Mouse (Mus musculus): ENCODE data around the gene Gm20696.

DNA sequence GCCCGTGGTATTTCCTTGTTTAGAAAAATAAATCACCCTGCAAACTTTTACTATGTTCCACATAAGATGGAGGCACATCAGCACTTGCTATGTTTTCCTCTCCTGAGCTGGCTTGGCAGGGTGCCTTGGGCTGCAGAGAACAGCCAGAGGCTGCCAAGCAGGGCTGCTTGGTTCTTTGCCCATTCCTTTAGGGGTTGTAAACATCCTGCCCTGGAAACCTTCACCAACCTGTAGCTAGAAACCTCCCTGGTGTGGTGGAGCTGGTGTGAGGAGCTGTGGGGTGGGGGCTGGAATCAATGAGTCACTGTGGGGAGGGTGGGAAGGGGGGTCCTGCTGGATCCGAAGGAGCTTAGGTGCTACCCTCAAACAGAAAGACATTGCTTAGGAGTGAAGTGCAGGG lies 61.8 kb downstream of the Gm20696 start:
- TF ChIP-seq POLR2A (IDR thresholded peaks at IDR 0.05; ENCODE audit: borderline replicate concordance, insufficient read depth, low read length), result no peak
- TF ChIP-seq CTCF (IDR thresholded peaks at IDR 0.05; ENCODE audit: borderline replicate concordance, insufficient read depth, low read depth, low read length), result no peak

All from cerebellum, adult 2 months (tissue).